Mouse (Mus musculus): ENCODE results near the gene Barx2.

Barx2 gene

DNA sequence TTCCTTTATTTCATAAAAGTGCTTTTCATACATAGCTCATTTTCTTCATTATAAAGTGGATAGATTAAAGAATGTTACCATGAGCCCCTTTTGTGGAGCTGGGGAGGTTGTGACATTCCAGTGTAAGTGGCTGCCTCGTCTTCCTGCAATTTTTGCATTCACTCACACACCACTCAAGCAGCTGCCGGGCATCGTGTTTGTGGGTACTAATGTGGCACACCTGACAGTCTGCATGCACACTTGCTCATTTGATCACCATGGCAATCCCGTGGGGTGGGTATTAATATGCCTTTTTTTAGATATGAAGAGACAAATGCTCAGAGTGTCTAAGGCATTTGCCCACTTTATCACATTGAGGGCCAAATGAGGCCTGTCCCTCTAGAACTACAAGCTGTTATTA is 24.9 kb downstream of the Barx2 start:
- DNase-seq (ENCODE audit: low spot score in 2 of 2), result no peak

DNA sequence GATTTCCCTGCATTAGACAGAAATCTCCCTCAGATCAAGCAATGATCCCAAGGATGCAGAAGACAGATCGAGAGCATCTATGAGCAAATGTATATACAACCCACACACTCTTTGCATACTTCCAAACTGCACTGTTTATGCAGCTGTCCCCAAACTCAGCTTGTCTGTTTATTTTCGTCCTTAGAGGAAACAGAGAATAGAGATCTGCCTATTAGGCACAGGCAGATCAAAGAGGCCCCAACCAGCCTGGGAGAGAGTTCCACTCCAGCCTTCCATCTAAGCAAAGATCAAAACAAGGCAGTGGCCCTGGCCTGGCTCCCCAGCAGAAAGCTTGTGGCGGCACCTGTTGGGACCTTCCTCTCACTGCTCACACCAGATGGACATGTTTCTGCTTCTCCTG is 27.0 kb downstream of the Barx2 start:
- no peak for DNase-seq (ENCODE audit: low spot score in 2 of 2)

DNA sequence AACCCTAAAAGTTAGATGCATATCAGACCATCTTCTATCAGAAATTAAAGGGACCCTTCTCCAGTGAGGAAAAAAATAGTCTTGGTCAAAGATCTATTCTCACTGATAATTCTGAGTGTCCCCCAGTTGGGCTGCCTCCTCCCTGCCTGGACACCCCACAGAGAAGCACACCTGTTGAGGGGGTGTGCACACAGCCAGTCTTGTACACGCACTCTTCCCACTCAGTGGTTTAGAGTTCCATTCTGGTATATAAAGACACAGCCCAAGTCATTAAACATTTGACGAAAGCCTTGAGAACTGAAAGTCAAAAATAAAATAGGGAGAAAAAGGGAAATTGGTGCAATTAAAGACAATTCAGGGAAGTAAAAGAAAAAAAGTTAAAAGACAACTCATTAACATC is 30.9 kb downstream of the Barx2 start:
- DNase-seq (ENCODE audit: low spot score in 2 of 2), result no peak

DNA sequence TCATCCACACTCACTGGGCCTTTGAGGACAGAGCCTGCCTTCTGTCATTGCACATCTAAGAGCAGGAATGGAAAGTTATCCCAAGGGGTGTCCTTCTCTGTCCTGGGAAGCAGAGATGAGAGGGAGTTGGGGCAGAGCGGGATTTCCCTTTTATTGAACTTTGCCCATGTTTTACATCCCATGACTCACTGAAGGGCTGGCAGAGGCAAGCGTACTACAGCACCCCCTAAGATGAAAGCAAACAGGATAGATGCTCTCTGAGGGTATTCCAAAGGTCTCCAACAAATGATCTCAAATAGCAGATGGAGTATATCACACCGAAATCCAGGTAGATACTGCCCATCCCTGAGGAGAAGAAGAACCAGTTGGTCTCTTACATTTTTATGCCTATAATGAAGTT is 37.7 kb downstream of the Barx2 start:
- no peak for DNase-seq (ENCODE audit: low spot score in 2 of 2)

DNA sequence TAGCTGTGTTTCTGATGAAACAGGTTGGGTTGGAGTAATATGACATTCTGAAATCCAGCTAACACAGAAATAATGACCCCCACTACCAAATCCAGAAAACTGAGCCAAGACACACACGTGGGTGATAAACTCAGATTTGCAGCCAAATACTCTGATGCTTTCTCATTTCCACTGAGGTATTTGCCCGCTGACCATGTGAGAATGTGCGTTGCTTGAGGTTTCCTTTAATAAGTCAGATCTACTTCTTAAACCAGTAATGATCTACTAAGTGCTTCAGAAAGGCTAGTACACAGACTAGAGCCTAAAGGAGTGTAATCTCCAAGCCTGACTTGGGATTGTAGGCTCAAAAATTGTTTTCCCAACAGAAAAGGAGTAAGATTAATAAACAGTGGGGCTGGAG is 39.0 kb downstream of the Barx2 start:
- no peak for DNase-seq (ENCODE audit: low spot score in 2 of 2)

DNA sequence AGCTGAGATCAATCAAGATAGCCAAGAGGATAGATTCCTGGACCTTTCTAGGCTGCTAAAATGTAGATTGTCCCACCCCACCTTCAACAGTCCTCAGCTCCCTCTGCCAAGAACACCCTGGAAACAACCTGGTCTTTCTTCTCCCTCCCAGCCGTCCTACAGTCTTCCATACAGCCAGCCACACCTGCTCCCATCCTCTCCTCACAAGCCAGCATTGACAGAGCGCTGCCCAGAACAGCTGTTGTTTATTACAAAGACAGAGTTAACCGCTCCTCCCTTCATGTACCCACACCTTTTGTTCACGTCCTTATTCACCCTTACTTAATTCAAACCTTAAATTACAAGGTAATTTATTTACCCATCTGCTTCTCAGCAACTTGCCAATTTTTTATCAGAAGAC is 41.9 kb downstream of the Barx2 start:
- no peak for DNase-seq (ENCODE audit: low spot score in 2 of 2)

DNA sequence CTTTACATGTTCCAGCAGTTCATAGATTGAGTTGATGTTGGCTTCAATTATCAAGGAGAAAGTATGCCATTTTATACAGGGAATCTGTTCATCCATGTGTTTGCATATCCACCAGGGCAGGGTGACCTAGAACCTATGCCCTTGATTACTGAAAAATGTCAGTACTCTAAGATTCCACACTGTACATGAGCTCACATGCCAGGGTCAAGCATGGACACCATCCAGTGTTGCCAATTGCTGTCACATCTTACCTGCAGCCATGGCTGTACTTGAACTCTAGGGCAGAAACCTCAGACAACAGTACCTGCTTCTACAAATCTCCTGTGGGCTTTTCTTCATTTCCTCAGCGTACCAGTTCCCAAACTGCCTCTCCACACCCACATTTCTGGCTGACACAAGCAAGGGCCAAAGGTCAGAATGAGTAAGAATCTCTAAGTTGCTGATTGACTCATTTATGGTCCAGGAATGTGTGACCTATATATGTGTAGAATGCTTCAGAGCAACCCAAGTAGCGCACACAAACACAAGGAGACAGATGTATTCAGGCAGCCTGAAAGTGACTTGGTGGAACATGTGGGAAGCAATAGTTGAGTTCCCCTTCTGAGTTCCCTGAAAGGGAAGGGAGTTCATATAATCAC is 44.3 kb downstream of the Barx2 start:
- DNase-seq (ENCODE audit: low spot score in 2 of 2), result no peak

DNA sequence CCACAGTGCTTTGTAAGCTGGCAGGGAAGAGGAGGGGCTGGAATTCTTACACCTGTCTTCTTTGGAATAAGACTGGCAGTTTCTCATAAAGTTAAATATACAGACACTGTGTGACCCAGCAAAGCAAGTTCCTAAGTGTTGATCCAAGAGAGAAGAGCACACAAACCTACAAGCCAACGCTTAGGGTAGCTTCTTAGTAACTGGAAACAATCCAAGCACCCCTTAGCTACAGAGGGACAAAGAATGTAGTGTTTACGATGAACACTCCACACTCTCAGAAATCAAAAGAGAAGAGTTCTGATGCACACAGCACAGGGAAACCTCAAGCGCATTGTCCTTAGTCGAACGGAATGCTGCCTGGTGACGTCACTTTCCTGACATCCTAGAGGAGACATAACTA is 49.4 kb downstream of the Barx2 start:
- DNase-seq (ENCODE audit: low spot score in 2 of 2), result no peak

DNA sequence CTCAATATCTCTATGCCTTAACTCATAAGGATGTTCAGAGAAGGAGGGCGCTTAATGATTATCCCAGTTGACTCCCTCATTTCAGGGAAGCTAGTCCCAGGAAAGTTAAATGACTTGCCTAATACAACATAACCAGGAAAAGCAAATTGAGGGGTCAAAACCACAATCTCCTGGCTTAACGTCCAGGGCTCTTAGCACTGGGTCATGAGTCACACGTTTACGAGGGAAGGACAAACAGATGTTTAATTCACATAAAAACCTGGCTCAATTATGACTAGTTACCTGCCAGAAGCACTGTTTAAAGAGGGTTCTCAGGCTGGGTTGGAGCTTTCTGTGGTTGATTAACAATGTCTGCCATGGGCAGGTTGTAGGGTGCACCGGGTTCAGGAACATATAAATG is 53.8 kb downstream of the Barx2 start:
- DNase-seq (ENCODE audit: low spot score in 2 of 2), result no peak

DNA sequence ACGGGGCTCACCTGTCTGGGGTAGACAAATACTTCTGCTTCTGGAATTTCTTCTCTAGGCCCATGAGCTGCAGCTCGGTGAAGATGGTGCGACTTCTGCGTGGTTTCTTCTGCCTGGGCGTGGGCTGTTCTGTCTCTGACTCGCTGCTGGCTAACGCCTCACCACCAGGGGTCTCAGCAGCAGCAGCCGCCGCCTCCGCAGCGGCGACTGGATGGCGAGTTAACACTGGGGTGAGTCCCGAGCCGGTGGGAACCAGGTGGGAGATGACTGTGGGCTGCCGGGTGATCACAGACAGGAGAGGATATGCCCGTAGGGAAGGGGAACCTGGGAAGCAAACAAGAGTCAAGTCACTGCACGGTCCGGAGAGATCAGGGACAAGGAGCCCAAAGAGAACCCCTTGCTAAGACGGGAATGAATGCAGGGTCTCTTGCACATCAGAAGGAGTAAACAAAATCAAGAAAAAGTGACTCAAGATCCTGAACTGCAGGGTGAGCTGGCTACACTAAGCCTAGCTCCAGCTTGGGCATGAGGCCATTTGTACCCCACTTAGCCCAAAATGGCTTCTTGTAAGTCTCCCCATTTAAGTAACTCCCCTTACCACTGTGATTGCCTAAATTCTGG is 54.4 kb downstream of the Barx2 start:
- DNase-seq (ENCODE audit: low spot score in 2 of 2), result peak; percentile 22 to 35

DNA sequence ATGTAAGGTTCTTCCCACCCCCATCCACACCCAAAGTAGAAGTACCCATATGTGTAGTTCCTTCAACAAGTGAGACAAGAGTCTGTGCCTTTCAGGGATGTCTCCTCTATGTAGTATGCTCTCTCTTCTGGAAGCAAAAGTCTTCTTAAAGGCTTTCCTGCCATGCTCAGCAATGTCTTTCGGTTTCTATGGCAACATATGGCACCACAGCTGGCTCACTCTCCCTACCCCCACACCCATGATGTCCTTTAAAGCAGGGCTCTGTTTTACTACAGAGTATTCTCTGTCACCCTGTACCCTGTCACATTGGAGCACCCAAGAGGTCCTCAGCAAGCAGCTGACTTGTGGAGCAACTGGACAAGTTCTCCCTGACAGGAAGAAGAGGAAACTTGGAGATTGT is 55.8 kb downstream of the Barx2 start:
- DNase-seq (ENCODE audit: low spot score in 2 of 2), result peak; percentile 21 to 57

DNA sequence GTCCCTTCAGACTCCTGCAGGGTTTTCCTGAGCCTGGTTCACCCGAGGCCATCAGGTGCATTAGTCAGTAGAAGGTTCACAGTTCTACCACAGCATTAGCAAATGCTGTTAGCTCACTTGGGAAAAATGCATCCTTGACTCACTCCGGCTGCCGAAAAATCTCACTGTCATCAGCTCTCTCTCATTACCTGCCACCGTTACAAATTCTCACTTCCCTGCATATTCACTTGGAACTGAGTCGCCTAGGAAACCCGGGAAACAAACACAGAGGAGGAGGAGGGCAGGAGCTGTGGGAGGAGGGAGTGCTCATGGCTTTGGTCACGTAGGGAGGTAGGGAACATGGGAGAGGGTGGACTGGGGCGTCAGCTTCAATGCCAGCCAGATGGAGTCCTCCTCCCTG is 56.8 kb downstream of the Barx2 start:
- DNase-seq (ENCODE audit: low spot score in 2 of 2), result peak; percentile 20 to 32

DNA sequence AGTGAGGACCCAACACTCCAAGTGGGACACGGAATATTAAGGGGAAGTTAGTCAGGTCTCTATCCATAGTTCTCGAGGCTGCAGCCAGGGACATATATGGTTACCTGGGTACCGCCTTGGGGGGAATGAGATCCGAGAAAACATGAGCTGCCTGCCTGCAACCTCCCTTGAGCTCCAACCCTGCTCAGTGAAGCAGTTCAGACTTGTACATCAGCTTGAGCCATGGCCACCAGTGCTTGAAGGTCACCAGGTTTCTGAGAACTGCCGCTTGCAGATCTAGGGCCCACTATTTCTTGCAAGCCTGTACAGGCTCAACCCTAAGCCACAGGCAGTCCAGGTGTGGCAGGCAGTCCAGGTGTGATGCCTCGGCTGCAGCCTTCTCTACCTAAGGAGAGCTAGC is 57.6 kb downstream of the Barx2 start:
- no peak for DNase-seq (ENCODE audit: low spot score in 2 of 2)

DNA sequence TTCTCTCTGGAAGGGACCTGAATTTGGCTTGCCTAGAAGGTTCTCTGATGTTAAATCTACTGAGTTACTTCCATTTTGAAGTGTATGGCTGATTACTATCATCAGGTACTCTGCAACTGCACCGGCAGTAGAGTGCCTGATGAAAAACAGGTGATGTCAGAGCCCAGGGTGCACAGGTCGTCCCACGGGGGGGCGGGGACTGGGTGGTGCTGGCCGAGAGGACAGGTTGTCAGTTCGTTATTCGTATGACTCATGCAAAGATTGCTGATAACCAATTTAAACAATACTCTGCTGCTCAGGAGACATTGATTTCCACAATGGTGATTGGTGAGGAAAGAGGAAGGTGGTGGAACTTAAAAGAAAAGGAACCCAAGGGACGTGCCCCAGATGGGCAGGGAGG is 61.6 kb downstream of the Barx2 start:
- DNase-seq (ENCODE audit: low spot score in 2 of 2), result no peak

DNA sequence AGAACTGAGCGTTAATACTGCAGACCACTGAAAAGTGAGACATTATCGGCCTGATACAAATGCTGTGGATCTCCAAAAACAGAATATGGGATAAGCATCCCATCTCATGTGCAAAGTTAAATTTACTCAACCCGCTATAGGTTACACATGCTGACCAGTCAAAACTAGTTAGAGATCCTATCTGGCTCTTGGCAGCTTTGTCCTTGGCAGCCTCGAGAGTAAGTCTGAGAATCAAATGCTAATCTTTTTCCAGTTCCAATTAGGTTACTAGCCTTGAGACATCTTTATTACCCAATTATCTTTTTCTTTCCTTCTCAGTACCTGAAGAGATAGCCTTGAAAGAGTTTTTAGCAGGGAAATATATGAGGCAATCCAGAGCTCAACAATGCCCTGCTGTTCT is 62.6 kb downstream of the Barx2 start:
- no peak for DNase-seq (ENCODE audit: low spot score in 2 of 2)

DNA sequence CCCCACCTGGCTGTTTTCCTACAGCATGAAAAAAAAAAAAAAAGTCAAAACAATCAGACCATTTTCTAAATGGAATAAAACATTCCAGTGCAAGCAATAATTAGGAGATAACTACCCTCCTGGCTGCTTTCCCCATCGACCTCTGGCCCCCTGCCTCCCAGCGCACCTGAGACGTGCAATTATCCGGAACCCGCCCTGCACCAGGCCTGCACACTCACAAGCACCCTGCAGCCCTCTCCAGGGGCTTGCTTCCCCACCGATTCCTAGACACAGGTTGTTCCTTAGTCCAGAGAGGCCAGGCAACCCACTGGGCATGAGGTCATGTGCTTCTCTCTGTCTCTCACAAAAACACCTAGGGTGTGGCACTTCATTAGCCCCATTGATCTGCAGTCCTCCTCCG is 63.9 kb downstream of the Barx2 start:
- no peak for DNase-seq (ENCODE audit: low spot score in 2 of 2)

DNA sequence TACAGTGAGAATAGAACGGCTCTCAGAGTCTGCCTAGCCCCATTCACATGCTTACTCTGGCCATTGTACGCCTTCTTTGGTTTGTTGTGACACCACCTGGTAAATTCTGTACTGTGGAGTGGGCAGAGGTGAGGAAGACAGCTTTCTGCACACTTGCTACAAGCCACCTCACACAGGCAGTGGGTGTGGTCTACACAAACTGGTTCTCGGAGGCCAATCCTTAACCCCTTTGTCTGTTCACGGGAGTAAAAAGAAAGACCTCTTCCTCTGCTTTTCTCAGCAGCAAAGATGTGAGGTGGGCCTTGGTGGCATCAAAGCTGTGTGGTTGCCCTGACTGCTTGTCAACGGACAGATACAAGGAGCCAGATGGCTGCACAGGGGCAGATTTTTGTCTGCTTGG is 68.6 kb downstream of the Barx2 start:
- DNase-seq (ENCODE audit: low spot score in 2 of 2), result no peak

DNA sequence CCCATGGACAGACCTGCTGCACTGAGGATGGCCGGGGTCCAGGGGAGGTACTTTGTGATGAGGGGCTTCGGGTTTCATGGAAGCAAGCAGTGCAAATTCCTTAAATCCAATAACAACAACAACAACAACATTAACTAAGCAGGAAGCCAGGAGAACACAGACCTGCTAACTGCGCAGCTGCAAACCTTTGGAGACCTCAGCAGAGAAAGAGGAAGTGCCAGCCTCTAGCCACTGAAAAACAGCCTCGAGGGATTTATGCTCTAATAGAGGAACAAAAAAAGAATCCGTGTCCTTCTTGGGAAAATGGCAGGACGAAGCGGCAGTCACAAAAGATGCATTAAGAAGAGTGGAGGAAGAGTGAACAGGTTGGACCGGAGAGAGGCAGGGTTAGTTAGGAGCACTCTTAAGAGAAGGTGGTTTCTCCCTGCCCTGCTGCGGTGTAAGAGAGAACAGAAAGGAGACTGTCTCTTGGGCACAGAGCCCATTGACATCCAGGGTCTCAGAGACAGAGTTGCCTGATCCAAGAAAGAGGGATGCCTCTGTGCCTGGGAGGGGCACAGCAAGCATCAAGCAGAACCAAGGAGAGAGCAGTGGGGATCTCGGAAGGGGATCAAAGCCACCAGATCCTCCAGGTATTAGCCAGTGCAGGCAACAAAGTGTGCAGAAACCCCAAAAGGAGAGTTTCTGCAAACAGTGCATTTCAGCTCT is 72.0 kb downstream of the Barx2 start:
- DNase-seq (ENCODE audit: low spot score in 2 of 2), result no peak

DNA sequence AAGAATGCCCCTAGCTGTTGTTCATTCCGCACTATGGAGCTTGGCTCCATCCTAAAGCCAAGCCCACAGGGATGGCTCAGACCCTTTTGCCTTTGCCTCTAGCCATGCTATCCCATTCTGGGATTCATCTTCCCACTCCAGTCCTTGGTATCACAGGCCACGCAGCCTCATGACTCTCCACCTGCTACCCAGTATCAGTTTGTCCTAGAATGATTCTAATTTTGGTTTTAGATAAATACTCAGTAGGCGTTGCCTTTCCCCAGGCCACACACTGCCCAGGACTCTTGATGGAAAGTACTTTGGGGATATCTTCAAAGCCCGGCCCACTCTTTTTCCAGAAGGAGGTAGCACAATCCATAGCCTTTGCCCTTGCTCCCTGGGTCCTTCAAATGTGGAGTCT is 72.7 kb downstream of the Barx2 start:
- DNase-seq (ENCODE audit: low spot score in 2 of 2), result no peak

DNA sequence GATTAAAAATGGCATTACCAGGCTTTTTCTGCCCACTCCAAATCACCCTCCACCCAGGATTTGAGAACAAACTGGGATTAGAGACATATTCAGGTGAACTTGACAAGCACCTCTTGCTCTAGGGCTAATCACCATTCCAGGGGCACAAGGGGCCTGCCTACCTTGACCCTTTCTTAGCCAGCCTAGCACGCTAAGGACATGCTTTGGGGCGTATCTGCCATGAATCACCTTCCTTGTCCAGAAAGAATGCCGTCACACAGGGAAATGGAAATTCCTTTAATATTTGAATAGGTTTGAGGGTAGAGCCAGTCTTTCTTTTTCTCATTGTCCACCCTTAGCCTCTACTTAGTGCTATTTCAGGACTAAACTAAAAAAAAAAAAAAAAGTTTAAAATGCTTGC is 73.2 kb downstream of the Barx2 start:
- no peak for DNase-seq (ENCODE audit: low spot score in 2 of 2)

DNA sequence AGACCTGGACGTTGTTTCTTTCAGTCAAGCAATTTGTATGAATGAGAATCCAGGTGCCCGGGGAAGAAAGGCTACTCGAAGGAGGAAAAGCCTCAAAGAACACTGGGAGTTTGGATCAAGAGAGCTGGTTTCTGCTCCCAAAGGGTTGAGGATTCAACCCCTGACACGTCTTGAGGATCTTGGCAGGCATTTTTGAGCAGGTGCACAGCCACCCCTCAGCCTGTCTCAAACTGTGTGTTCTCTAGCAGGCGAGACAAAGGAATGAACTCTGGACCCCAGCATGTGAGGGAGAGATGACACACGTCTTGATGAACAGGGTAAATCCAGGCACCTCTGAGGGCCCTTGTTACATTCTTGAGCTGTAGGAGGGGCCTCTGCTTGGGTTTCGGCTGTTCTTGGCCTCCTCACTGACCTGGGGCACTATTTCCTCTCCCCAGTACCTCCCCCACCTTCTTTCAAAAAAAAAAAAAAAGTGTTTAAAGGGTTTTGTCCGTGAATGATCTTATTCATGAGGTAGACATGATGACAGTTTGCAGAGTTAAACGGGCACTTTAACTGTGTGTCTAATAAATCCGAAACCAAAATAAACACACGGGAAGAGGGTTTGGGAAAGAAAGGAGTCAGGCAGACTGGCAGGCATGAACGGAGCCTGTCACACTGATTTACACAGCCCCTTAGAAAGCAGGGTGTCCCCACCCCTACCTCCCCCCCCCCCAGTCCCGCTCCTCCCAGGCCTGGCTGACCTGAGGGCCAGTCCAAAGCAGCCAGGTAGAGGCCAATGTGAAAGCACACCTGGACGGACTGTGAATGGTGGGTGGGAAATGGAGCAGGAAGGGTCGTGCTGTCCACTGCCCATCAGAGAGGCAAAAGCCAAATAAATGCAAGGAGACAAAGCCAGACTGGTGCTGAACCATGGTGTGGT is 73.9 kb downstream of the Barx2 start:
- DNase-seq (ENCODE audit: low spot score in 2 of 2), result no peak

DNA sequence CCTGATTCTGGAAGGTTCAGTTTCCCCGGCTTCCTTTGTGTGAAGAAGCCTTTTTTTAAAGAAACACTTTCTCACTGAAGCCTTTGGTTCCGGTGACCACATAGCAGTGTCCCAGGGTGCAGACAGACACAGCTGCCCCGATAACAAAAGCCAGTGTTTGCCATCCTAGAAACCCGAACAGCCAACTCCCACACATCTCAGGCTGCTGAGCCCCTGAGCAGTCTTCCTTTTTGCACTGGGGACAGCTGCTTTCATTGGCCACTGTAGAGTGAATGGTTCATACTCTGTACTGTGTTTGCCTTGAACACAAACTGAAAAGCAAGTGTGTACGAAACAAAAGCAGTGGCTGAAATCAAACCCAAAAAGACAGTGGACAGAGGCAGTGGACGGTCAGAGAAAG is 75.2 kb downstream of the Barx2 start:
- DNase-seq (ENCODE audit: low spot score in 2 of 2), result no peak

All from frontal cortex, postnatal 36 days (tissue).